20 mouse cellular contexts compared by ENCODE assay signal in the genomic region with DNA sequence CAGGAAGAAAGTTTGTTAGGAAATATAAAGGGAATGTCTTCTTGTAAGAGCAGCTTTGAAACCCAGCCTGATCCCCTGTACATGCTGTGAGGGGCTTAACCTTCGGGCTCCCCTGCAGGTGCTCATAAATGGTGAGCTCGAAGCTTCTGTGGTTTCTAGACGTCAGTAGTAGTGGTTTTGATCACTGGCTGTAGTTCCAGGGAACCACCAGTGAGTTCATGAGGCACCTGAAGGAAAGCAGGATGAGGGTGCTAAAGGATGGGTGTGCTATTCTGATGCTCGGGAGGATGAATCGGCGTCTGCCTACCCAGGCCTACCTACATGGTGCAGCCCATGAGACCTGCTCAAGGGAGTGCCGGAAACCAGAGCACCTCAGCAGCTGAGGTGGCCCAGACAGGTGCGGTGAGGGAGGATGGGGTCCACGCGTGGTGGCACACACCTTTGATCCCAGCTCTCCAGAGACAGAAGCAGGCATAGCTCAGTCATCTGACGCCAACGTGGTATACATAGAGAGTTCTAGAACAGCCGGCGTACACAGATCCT. TPM values are rescaled to one million over a fixed set of nuclear protein-coding genes. Genes with fewer than 3 reads are reported as not detected.
DNase-seq lines count a peak whose midpoint lies in the region; ATAC-seq and TF ChIP-seq lines count a peak whose summit lies in the region.
"Had no signal": no experiment of that assay in that cellular context is flagged by ENCODE, and none has a peak within 500 bp of the region (broad histone marks: within the 10 kb centered on the region; RNA-seq: fewer than 3 reads in every experiment).

No protein-coding gene starts in this region.

- no peak for TF ChIP-seq POLR2A in bone marrow, adult 2 months (IDR thresholded peaks at IDR 0.05; ENCODE audit: borderline replicate concordance, control insufficient read depth, low read depth, low read length)

- H3K4me3 ChIP-seq in forebrain, embryonic 15.5 days: no peak overlapping the region
- H3K4me3 ChIP-seq in forebrain, embryonic 16.5 days (replicated peaks; ENCODE audit: low read length): no peak overlapping the region
- H3K4me3 ChIP-seq in bone marrow, adult 2 months (replicated peaks; ENCODE audit: control insufficient read depth, low read depth, low read length): no peak overlapping the region
- H3K4me3 ChIP-seq: hindbrain, embryonic 12.5 days; midbrain, embryonic 12.5 days had no signal

- no peaks in the 10 kb centered on the region for H3K27me3 ChIP-seq in forebrain, embryonic 15.5 days
- H3K27me3 ChIP-seq in forebrain, embryonic 16.5 days (replicated peaks; ENCODE audit: control insufficient read depth, insufficient read depth, low read length): no peaks in the 10 kb centered on the region
- no peaks in the 10 kb centered on the region for H3K27me3 ChIP-seq in splenic B cell, adult 2 months (ENCODE audit: control insufficient read depth, insufficient read depth, low read length, poor library complexity, severe bottlenecking)
- H3K27me3 ChIP-seq: hindbrain, embryonic 12.5 days; midbrain, embryonic 12.5 days; Patski had no signal

- no peaks in the 10 kb centered on the region for H3K4me1 ChIP-seq in forebrain, embryonic 15.5 days
- no peaks in the 10 kb centered on the region for H3K4me1 ChIP-seq in forebrain, embryonic 16.5 days (replicated peaks; ENCODE audit: control insufficient read depth, insufficient read depth, low read length)
- peaks cover 2% of the 10 kb centered on the region; the same call in 1 of the 2 replicates for H3K4me1 ChIP-seq in bone marrow, adult 2 months (ENCODE audit: control insufficient read depth, insufficient read depth, low read length)
- H3K4me1 ChIP-seq: midbrain, embryonic 12.5 days had no signal

- no peak overlapping the region for H3K9ac ChIP-seq in forebrain, embryonic 15.5 days (replicated peaks)
- H3K9ac ChIP-seq in forebrain, embryonic 16.5 days (replicated peaks; ENCODE audit: low read depth, low read length): no peak overlapping the region
- H3K9ac ChIP-seq: forebrain, postnatal 0 days; hindbrain, embryonic 12.5 days; midbrain, embryonic 12.5 days had no signal

- no peak overlapping the region for H3K27ac ChIP-seq in forebrain, embryonic 15.5 days (replicated peaks)
- no peak overlapping the region for H3K27ac ChIP-seq in forebrain, embryonic 16.5 days (ENCODE audit: low read length)
- H3K27ac ChIP-seq in bone marrow, adult 2 months (ENCODE audit: control insufficient read depth, insufficient read depth, low read depth, low read length, poor library complexity): 0 out of 2 replicates have a peak overlapping the region, but pooled peaks have one; percentile 13
- H3K27ac ChIP-seq: hindbrain, embryonic 12.5 days; midbrain, embryonic 12.5 days had no signal

- DNase-seq in A20 (ENCODE audit: low read depth, low spot score): peak; percentile 66
- DNase-seq in splenic B cell, adult 2 months (ENCODE audit: low read depth, low spot score): peak; percentile 48
- no peak for DNase-seq in cerebellum, postnatal 4 days (ENCODE audit: low spot score in 2 of 2)
- DNase-seq in urinary bladder, postnatal 4 days (ENCODE audit: low spot score in 2 of 2): no peak
- no peak for DNase-seq in lung, postnatal 14 days
- DNase-seq: cerebellum, postnatal 10 days; forebrain, postnatal 0 days; gastrocnemius, postnatal 10 days; kidney, adult 9 months; kidney, postnatal 36 days; left cerebral cortex, postnatal 4 days; lung, adult 2 months; lung, postnatal 4 days had no signal

- no peak overlapping the region for H3K4me2 ChIP-seq in forebrain, embryonic 15.5 days (replicated peaks)
- no peak overlapping the region for H3K4me2 ChIP-seq in forebrain, embryonic 16.5 days (ENCODE audit: low read length)
- H3K4me2 ChIP-seq: hindbrain, embryonic 12.5 days; liver, embryonic 11.5 days; midbrain, embryonic 12.5 days had no signal

- no peaks in the 10 kb centered on the region for H3K36me3 ChIP-seq in forebrain, embryonic 15.5 days
- no peaks in the 10 kb centered on the region for H3K36me3 ChIP-seq in forebrain, embryonic 16.5 days (ENCODE audit: control insufficient read depth, insufficient read depth)
- H3K36me3 ChIP-seq in splenic B cell, adult 2 months (ENCODE audit: control insufficient read depth, insufficient read depth, low read length, poor library complexity, severe bottlenecking): 0 out of 2 replicates have a peak, but pooled peaks cover 2% of the 10 kb centered on the region
- H3K36me3 ChIP-seq: hindbrain, embryonic 12.5 days; midbrain, embryonic 12.5 days had no signal

- WGBS in forebrain, embryonic 15.5 days: 85% methylated on average over 14 of the region's 14 CpGs
- 82% methylated on average over 14 of the region's 14 CpGs for WGBS in forebrain, embryonic 16.5 days
- WGBS in bone marrow, adult 2 months: 56% methylated on average over 14 of the region's 14 CpGs

- no peaks in the 10 kb centered on the region for H3K9me3 ChIP-seq in forebrain, embryonic 15.5 days
- H3K9me3 ChIP-seq in forebrain, embryonic 16.5 days (ENCODE audit: control insufficient read depth, low read length): no peaks in the 10 kb centered on the region
- H3K9me3 ChIP-seq: hindbrain, embryonic 12.5 days; midbrain, embryonic 12.5 days had no signal

- peak; percentile 47; the same call in 1 of the 2 replicates for ATAC-seq in forebrain, embryonic 15.5 days (replicated peaks)
- ATAC-seq in forebrain, embryonic 16.5 days: no peak
- ATAC-seq: forebrain, postnatal 0 days; Patski had no signal

- TF ChIP-seq CTCF in bone marrow, adult 2 months (IDR thresholded peaks at IDR 0.05; ENCODE audit: control insufficient read depth, insufficient read depth, low read length): no peak

RNA-seq across cellular contexts. Expression of a gene that starts 32.6 kb away (rescaled TPM):
- polyA plus RNA-seq in forebrain, embryonic 15.5 days (2015; fragmentation: Nextera tagmentation; extraction: Ambion mirVana): 28.9 and 29.8 TPM in 2 replicates
- 30.1 and 32.0 TPM in 2 replicates for polyA plus RNA-seq in forebrain, embryonic 16.5 days (2015; fragmentation: Nextera tagmentation; extraction: Ambion mirVana)
- 9.3 and 25.2 TPM in 2 replicates for polyA plus RNA-seq in bone marrow, adult 2 months (2011; ENCODE audit: insufficient read depth, insufficient read length, low replicate concordance, missing spikeins)

RNA-seq across cellular contexts. Expression of a gene that starts 52.2 kb away (rescaled TPM):
- 230 and 242 TPM in 2 replicates for polyA plus RNA-seq in forebrain, embryonic 15.5 days (2015; fragmentation: Nextera tagmentation; extraction: Ambion mirVana)
- polyA plus RNA-seq in forebrain, embryonic 16.5 days (2015; fragmentation: Nextera tagmentation; extraction: Ambion mirVana): 233 and 249 TPM in 2 replicates
- polyA plus RNA-seq in bone marrow, adult 2 months (2011; ENCODE audit: insufficient read depth, insufficient read length, low replicate concordance, missing spikeins): 144 and 189 TPM in 2 replicates

Comparison
In these comparisons a context has a peak if more than half of its experiments do, and no peak if none do; other contexts are left out.
1. DNase-seq: peak in A20 (single experiment) and splenic B cell, adult 2 months (single experiment); none in cerebellum, postnatal 4 days (0 of 2), urinary bladder, postnatal 4 days (0 of 2) and lung, postnatal 14 days (single experiment).